Mouse (Mus musculus): ENCODE measurements at regions not wholly inside any gene's neighbourhood (a gene's known extent, or its start where the extent isn't known, plus 50 kb on each side); places are given as distances from the start of the nearest gene placed in this dataset.

DNA sequence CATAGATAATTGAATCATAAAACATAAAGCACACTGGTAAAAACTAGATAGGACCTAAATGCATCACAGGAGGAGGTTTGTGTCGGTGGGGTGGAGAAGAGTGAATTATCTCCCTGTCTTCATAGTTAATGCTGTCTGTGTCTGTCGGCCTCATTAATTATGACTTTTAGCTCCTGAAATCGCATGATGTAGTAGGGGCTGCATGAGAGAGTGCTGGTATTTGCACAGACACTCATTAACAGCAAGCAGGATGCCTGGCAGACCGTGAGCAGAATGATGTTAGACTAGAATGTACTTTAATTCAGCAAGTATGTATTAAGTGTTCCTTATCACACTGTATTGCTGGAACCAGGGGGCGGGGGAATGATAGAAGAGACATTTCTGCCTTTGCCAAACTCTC lies 503.3 kb upstream of the Klf4 start:
- no peak for DNase-seq

DNA sequence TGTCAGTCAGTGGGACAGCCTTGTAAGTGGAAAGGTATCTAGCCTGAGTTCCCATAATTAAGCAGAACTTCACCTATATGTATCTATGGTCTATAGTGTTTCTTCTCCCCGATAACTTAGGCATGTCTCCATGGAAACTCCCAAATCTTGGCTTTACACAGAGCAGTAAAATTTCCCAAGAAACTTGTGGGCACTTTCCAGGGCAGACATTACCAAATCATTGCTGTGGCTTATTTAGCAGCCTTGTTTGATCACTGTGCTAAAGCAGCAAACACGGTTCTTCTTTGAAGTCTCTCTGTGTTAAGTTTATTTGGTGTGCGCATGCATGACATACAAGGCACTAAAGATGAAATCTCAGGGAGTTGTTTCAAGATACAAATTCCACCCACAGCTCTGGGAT lies 496.2 kb upstream of the Klf4 start:
- DNase-seq, result no peak

DNA sequence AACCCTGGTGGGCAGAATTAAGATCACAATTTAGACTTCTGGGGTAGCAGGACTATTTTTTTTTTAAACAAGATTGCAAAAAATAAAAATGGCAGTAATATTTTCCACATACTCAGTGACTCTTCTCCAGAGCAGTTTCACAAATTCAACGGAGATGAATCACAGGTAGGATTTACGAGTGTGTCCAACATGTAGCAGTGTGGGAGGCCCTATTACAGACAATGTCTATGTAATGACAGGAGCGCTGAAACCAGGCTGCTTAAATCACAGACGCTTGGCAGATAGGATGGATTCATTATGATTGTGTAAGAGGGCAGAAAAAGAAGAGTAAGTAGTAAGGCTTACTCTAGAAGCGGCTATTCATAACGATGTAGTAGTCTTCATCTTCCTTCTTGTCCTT lies 495.0 kb upstream of the Klf4 start:
- no peak for DNase-seq

DNA sequence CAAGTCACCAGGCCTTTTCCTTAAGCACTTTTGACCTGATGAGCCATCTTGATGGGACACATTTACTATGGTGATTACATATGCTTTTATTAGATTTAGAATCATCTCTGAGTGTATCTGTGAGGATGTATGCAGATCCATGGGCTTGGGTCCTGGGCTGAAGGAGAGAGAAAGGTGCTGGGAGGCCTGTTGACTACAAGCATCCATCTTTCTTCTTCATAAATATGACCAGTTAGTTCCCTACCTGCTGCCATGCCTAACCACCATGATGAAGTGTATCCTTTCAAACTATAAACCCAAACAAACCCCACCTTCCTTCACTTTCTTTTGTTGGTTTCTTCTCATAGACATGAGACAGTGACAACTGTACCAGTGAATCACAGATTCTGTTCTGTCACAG lies 492.2 kb upstream of the Klf4 start:
- no peak for DNase-seq

DNA sequence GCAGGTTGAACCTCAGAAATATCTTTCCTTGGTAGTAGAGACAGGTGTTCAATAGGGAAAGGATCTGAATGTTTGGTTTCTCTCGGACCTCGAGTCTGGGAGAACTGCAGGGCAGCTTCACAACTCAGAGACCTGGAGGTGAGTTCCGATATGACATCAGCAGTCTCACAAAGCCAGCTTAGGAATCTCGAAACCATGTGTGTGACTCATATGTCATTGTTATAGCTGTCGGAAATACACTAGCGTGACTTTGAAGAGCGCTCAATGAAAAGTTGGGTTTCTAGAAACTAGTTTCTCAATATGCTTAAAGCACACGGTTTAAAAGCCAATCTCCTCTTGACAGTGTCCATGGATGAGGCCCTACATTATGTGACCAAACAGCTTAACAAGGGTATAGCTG lies 485.9 kb upstream of the Klf4 start:
- no peak for DNase-seq

DNA sequence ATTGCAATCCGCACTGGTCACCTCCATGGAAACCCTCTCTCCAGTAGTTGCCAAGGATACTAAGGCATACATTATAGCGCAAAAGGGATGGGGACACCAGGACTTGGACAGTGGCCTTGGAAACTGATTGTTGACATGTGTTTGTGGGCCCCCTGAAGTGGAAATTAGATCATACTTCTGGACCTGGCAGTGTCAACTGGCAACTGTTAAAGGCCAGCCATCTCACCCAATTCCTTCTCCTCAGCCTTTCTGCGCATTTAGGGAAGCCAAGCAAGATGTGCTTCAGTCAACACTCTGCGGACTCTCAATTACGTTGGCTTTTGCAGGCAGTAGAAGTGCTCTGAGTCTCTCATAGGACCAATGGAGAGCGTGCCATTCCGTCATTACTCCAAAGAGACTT lies 483.2 kb upstream of the Klf4 start:
- no peak for DNase-seq

DNA sequence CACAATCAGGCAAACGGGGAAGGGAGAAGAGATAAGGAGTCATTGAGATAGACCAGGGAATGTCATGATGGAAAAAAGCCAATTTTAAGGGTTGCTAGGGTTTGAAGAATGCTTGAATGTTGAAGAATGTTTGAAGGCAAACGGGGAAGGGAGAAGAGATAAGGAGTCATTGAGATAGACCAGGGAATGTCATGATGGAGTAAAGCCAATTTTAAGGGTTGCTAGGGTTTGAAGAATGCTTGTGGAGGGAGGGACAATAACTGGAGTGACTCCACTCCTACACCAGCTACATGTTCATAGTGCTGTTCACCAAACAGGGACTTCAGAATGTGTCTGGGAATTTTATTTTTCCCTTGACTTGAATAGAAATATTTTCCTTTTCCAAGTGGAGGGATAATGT lies 476.0 kb upstream of the Klf4 start:
- no peak for DNase-seq

DNA sequence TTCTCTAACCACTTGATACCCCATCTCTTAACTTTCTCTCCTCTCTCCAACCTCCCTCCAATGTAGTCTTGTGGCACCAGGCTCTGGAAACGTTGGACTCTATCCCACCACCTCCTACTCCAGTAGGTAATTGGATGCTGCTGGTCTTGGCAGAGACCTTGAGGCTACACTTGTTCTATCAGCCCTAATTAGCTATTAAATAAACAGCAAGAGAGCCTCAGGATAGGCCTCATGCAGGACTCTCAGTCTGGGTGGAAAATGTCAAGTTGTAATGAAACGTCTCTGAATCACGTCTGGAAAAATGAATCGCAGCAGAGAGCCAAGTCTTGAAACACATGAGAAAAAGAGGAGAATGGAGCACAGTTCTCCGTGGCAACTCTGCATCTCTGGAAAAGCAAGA lies 472.0 kb upstream of the Klf4 start:
- DNase-seq, result no peak

DNA sequence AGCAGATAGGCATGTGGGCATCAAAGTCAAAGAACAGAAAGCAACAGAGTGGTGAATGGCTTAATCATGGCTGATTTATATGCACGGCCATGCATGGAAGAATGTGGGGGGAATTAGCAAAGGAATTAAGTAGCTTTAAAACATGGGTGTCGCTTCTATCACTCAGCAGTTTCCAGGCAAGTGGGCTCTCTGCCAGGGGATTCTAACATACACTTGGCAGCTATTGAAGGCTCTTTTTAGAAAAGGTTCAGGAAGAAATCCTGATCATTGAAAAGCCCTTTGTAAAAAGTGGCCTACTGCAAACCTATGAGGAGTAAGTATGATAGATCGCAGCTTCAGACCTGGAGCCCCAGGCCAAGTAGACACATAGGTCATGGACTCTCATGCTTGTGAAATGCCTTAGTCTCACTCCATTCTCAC lies 469.1 kb upstream of the Klf4 start:
- no peak for DNase-seq

DNA sequence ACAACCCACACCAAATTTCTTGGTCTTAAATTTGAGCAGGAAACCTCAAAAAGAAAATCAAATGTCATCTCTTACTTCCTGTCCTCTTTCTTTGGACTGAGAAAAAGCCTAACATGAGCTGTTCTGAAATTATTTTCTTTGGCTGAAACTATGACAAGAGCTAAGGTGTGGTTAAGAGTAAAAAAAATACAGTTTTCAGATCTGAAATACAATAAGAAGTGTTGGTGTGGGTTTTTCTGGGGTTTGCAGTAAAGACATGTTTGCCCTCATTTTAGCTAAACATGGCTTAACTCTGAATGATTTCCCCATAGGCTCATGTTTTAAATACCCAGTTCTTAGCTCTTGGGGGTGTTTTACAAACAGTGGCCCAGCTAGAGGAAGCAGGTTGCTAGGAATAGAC lies 451.8 kb upstream of the Klf4 start:
- DNase-seq, result no peak

DNA sequence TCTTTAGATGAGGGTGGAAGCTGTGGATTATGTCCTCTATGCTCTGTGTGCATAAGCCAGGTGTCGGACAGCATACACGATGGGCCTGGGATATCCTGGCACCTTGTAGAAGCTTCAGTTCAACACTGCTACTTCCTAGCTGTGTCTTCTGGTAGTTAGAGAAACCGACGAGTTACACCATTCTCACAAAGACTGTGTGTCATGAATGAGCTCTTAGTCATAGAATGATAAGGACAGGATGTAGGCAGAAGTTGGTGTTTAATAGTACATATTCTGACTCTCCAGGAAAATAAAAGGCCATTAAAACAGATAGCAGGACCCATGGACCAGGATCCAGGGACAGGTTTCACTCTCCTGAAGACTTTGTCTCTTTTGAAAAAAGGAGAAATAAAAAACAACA lies 446.3 kb upstream of the Klf4 start:
- DNase-seq, result no peak

DNA sequence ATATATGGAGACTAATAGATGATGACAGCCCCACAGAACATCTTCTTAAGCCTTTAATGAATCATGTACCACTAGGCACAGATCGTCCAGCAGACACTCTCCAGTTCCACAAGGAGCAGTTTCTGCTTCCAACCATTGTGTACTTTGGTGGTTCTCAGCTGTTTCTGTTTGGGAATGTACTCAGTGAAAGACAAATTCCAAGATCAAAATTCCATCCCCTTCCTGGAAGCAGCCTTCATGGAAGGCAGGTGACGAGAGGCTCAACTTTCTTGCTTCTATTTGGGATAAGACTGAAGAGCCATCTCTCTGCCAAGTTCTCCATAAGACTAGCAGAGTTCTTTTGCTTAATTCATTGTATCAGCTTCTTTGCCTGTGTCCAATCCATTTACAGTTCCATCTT lies 444.0 kb upstream of the Klf4 start:
- no peak for DNase-seq

DNA sequence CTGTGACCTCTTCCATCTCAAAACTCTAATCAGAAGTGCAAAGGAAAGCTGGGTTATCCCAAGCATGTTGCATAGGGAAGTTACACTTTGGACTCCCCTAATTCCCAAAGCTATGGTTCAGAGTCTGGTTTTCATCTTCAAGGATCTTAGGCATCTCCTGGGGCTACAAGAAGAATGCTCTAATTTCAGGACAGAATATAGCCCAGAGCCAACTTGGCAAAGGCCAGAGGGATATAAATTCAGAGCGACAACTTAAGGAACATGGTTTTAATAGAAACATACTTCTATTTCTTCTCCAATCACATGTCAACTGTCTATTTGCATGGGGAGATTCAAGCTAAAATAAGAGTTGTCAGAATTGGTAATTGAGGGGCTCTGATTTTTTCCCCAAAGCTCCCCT lies 441.4 kb upstream of the Klf4 start:
- DNase-seq, result no peak

DNA sequence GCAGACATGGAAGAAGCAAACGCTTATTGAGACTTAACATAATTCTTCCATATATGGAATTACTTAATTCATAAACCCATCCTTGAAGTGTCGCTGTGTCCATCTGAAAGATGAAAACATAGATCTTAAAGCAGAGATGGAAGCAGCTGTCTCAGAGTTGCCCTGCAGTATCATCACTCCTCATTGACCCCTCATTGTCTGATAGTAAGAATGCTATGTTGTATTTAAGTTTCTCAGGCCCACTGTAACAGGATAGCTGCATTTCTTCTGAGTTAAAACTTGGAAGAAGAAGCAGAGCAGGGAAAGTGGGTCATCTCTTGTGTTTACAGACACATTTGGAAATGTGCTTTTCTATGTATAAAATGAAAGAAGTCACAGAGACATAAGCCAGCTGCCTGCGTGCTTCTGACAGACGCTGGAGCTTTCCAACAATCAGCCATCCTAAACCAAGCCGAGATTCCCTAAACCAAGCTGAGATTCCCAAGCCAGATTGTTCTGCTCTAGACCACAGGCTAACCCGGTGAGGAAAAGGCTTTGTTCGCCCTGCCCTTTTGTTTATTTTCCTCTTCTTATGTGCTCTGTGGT lies 440.1 kb upstream of the Klf4 start:
- DNase-seq, result no peak

DNA sequence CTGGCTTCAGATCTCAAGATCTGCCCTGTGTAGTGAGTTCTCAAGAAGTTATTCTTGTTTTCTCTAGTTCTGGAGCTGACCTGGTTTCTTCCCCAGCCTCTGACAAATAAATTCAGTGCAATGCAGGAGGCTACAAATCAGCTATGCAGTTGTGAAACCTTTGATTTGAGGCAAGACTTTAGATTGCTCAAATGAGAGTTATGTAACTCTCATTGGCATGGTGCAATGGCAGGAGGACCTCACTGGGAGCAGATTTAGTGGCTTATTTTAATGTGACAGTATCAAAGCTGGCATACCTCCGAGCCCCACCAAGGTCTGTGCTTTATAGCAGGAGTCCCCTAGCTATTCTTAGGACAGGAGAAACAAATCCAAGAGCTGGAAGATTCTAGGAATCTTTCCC lies 427.8 kb upstream of the Klf4 start:
- DNase-seq, result no peak

DNA sequence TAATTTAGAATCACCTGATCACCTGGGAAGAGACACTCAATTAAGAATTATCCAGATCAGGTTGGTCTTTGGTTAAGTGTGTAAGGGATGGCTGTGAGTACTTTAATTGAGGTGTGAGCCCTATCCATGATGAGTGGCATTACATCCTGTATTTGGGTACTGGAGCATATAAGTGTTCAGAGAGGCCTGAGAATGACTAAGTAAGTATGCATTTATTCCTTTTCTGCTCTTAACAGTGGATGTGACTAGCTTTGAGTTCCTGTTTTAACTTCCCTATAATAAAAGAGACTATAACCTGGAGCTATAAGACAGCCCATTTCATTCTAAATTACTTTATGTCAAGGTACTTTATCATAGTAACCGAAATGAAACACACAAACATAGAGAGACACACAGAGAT lies 421.4 kb upstream of the Klf4 start:
- no peak for DNase-seq

DNA sequence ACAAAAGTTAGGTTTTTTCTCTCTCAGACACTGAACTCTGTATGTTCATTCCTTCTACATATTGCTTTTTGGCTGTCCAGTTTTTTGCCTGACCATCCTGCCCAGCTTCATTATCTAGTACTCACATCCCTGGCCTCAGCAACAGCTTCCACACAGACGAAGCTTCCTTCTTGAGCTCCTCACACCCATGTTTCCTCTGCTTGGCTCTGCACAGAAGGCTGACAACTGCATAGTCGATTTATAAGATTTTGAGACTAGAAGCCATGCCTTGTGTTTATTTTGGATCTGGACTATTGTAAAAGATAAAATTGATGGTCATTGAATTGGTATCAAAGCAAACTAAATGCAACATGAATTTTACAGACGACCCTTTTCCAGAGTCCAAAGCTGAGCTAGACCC lies 420.0 kb upstream of the Klf4 start:
- no peak for DNase-seq

DNA sequence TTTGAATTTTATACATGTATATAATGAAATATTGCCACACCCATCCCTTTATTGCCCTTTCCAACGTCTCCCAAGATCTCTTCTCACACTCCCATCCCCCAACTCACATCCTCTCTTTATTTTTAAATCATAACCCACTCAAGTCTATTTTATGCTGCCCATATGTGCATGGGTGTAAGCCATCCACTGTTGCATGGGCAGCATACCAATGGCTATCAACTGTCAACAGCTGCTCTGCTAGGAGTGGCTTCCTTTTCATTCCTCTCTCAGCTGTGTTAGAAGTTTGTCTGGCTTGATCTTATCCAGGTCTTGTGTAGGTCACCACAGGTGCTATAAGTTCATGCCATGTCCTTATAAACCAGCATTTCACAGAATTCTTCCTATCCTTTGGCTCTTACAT lies 409.2 kb upstream of the Klf4 start:
- no peak for DNase-seq

DNA sequence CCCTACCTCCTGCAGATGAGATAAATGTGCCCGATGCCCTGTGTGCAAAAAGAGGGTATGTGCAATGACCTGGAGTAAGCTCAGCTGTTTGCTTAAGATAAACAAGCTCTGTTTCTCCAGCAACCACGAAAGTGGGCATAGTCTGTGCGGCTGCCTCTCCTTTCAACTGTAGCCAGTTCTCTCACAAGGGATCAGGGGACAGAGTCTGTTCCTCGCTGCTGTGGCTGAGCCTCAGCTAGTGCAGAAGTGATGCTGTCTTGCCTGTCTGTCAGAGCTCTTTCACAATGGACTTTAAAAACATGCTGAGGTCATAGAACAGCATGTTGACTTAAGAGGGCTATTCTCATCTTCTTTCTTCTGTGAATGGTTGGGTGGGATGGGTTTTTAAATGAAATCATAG lies 406.1 kb upstream of the Klf4 start:
- no peak for DNase-seq

DNA sequence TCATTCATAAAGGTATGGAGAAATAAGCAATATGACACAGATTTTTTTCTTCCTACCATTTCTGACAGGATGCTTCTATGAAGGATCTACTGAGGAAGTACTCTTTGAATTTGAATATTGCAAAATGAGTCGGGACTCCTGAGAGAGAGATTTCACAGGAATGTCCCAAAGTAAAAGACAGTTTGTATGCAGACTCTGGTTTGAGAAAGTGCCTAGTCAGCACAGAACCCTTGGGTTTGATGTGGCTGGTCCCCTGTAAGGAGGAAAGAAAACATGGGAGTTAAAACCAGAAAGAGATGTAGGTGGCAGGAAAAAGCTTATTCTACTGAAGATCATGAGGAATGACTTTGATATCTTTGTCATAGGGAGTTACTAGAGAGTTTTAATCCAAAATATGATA lies 405.6 kb upstream of the Klf4 start:
- no peak for DNase-seq

DNA sequence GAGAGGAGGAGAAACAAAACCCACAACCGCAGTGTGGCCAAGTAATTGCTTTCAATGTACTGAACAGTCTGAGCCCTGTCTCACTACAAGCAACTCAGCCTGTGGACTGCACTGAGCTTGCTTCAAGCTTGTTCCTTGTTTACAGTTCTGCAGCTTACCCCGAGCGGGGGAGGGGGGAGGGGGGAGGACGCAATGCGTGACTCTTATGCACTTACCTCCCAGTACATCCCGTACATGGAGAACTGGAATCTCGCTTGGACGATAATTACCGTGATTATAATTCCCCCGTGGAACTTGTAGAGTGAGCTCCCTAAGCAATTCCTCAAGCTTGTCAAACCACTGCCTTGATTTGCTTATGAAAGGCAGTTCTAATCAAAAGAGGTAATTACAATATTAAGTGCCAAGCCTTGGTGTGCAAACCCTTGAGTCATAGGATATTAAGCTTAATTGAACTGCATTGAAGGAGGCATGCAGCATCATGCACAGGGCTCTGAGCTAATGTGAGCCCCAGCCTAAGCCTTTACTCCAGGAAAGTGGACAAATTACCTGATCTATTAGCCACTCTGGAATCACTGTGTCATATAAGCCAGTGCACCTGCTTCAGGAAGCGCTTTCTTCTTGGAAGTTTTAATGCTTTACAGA lies 397.0 kb upstream of the Klf4 start:
- no peak for DNase-seq

DNA sequence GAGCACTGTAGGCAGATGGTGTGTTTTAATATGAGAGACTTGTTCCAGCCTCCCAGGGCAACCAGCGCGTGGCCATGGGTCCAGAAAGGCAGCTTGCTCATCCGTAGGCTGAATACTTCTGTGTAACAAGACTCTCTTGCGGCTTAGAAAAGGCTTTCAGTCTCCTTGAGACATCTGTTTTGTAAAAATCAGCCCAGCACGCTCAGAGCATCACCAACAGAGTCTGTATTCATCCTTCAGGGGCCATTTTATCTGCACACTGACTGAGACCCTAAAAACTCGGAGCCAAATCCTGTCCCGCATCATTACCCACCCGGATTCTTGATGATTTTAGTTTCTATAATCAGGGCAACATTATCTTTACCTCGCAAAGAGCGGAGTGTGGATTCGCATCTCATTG lies 396.4 kb upstream of the Klf4 start:
- DNase-seq, result no peak

DNA sequence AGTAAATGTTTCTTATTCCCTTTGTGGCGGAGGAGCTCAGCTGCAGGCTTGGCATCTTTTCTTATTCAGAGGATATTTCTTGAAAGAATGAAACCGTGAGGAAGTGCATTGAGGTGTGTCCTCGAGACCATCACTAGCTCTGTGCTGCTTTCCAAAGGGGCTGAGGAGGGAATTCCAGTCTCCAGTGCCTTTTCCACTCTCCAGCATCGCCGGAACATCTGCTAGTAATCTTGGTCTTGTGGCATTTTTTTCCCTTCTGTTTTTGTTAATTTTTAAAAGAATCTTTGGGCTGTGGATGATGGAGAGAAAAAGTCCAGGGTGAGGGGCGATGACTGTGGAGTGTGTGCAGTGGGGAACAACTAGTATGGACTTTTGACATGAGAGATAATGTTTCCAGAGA lies 395.9 kb upstream of the Klf4 start:
- no peak for DNase-seq

DNA sequence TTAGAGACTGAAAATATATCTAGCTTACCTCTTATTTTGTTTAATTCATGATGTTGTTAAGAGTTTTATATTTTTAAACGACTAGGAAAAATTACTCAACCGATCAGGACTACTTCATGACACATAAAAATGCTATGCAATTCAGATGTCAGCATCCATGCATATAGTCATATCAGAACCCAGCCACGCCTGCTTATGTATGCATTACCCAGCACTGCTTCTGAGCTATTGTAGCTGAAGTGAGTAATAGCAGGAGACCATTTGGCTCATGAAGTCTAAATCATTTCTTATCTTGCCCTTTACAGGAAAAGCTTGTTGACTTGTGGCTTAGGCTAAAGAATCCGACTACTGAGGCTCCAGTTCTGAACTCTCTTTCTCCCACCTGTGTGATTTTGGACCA lies 395.1 kb upstream of the Klf4 start:
- DNase-seq, result no peak

DNA sequence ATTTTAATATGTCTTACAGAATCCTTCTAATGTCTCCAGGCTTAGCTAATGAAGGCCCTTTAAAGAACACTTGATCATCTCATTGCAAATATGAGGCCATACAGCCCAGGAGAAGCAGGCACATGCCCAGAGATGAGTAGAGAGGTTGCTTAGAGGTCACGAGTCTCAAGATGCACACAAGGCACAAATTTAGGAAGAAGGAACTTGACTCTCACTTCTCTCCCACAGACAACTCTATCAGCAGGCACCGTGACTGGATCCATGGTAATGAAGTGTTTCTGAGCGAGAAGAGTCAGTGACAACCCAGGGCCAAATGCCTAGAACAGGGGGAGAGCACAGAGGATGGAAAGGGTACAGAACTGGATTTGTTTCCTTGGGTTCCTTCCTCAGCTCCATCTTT lies 392.7 kb upstream of the Klf4 start:
- DNase-seq, result no peak

DNA sequence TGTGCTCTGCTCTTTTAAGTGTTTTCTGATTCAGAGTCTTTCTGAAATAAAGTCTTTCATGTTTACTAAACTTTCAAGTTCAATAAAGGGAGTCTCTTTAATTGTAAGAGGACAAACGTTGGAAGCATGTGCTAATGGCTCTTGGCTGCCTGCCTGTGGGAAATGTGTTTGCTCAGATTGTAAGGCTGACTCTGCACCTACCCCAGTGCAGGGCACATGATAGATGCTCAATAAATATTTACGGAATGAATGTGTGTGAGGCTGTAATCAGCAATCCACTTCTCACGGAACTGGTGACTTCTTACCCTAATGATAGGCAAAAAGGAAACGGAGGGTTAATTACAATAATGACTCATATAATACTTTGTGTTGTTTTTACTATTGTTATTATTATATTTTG lies 389.0 kb upstream of the Klf4 start:
- no peak for DNase-seq
